Mouse (Mus musculus): ENCODE data around the gene Olfr73. TPM values are rescaled to one million over a fixed set of nuclear protein-coding genes. Genes with fewer than 3 reads are reported as not detected.
"Not testable (repeated sequence)": the region's sequence is repeated elsewhere in the genome, so short reads cannot be mapped to it uniquely, and the experiment has no call there.

Gene Olfr73
- total RNA-seq (2022), result not detected

- DNase-seq (ENCODE audit: low spot score), result no peak
Measured at GRCm38 (mm10) chr2:88037599-88037998, at the start of gene Olfr73. Gene Olfr73, minus strand, starts transcription at chr2:88037699.

- no peak for DNase-seq (ENCODE audit: low spot score)
Measured at GRCm38 (mm10) chr2:88071730-88072129, 34.2 kb upstream of the Olfr73 start, which contains the start of gene Olfr1163. Gene Olfr1163, minus strand, starts transcription at chr2:88071830.

- DNase-seq (ENCODE audit: low spot score), result no peak
Measured at GRCm38 (mm10) chr2:88063587-88063986, 26.1 kb upstream of the Olfr73 start.

- no peak for DNase-seq (ENCODE audit: low spot score)
Measured at GRCm38 (mm10) chr2:88051029-88051428, 13.5 kb upstream of the Olfr73 start, which contains the start of gene Olfr1162. Gene Olfr1162, minus strand, starts transcription at chr2:88051129.

GRCm38 (mm10) chr2:88022474-88022873, 15.0 kb downstream of the Olfr73 start, which contains the start of gene Olfr1161:
Gene Olfr1161, plus strand, starts transcription at chr2:88022774.
- not testable (repeated sequence) for DNase-seq (ENCODE audit: low spot score)

- DNase-seq (ENCODE audit: low spot score), result no peak
Measured at GRCm38 (mm10) chr2:88007515-88008318, 29.8 kb downstream of the Olfr73 start, which contains the start of gene Olfr1160. Gene Olfr1160, minus strand, starts transcription at chr2:88008268.

GRCm38 (mm10) chr2:87989813-87990212, 47.7 kb downstream of the Olfr73 start, which contains the start of gene Olfr1158:
Gene Olfr1158, plus strand, starts transcription at chr2:87990113.
- DNase-seq (ENCODE audit: low spot score), result no peak

Other genes with a start within 250 kb of the Olfr73 start
- gene Olfr1143, start 237.1 kb downstream of the Olfr73 start, total RNA-seq (2022), result not detected
- gene Olfr1145, start 227.9 kb downstream of the Olfr73 start, total RNA-seq (2022), result not detected
- gene Olfr1148, start 207.2 kb downstream of the Olfr73 start, total RNA-seq (2022), result not detected
- gene Olfr1150-ps1, start 193.7 kb downstream of the Olfr73 start, total RNA-seq (2022), result not detected
- not detected for gene Olfr1151, start 181.8 kb downstream of the Olfr73 start, total RNA-seq (2022)
- not detected for gene Olfr1152, start 171.2 kb downstream of the Olfr73 start, total RNA-seq (2022)
- gene Olfr1153, start 142.7 kb downstream of the Olfr73 start, total RNA-seq (2022), result not detected
- gene Olfr1154, start 132.5 kb downstream of the Olfr73 start, total RNA-seq (2022), result not detected
- not detected for gene Olfr1155, start 92.6 kb downstream of the Olfr73 start, total RNA-seq (2022)
- gene Olfr1156, start 84.6 kb downstream of the Olfr73 start, total RNA-seq (2022), result not detected
- not detected for gene Olfr1157, start 69.4 kb downstream of the Olfr73 start, total RNA-seq (2022)
- gene Olfr74, start 63.0 kb downstream of the Olfr73 start, total RNA-seq (2022), result not detected
- gene Olfr1158, start 47.6 kb downstream of the Olfr73 start, total RNA-seq (2022), result not detected
- gene Olfr1160, start 29.4 kb downstream of the Olfr73 start, total RNA-seq (2022), result not detected
- not detected for gene Olfr1161, start 14.9 kb downstream of the Olfr73 start, total RNA-seq (2022)
- not detected for gene Olfr1162, start 13.4 kb upstream of the Olfr73 start, total RNA-seq (2022)
- gene Olfr1163, start 34.1 kb upstream of the Olfr73 start, total RNA-seq (2022), result not detected
- gene Olfr1164, start 56.3 kb upstream of the Olfr73 start, total RNA-seq (2022), result not detected
- not detected for gene Olfr1166, start 90.6 kb upstream of the Olfr73 start, total RNA-seq (2022)
- gene Olfr1167, start 117.5 kb upstream of the Olfr73 start, total RNA-seq (2022), result not detected
- not detected for gene Olfr1168, start 144.2 kb upstream of the Olfr73 start, total RNA-seq (2022)
- not detected for gene Olfr1170, start 190.6 kb upstream of the Olfr73 start, total RNA-seq (2022)
- not detected for gene Olfr1173, start 242.2 kb upstream of the Olfr73 start, total RNA-seq (2022)